In the genomic region with DNA sequence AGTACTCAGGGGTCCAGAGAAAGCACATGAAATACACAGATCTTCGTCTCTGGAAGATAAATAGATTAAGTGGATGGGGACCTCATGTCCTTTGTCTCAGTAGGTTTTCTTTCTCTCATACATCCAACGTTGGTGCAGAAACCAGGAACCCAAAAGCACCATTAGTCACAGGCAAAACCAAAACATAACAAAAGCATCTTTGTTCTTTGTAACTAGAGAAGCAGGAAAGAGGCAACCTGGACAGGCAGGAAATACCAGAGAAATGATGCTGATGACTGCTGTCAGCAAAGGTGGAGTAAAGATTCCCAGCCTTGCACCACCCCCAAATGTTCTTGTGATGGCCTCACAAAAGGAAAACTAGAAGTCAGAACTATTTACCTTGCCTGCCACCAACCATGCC, we compare ENCODE assay signal across 20 mouse cellular contexts. TPM values are rescaled to one million over a fixed set of nuclear protein-coding genes. Genes with fewer than 3 reads are reported as not detected.
"Had no signal": no experiment of that assay in that cellular context is flagged by ENCODE, and none has a peak within 500 bp of the region (broad histone marks: within the 10 kb centered on the region; RNA-seq: fewer than 3 reads in every experiment).

No protein-coding gene starts in this region.

- H3K4me2 ChIP-seq: limb, embryonic 13.5 days; midbrain, embryonic 12.5 days had no signal

- H3K9me3 ChIP-seq: limb, embryonic 13.5 days; midbrain, embryonic 12.5 days had no signal

- H3K4me1 ChIP-seq: limb, embryonic 13.5 days; midbrain, embryonic 12.5 days had no signal

- H3K36me3 ChIP-seq: limb, embryonic 13.5 days; midbrain, embryonic 12.5 days had no signal

- H3K4me3 ChIP-seq: layer of hippocampus, adult 2 months; limb, embryonic 13.5 days; midbrain, embryonic 12.5 days had no signal

- H3K27me3 ChIP-seq: limb, embryonic 13.5 days; midbrain, embryonic 12.5 days had no signal

- ATAC-seq: midbrain, embryonic 16.5 days had no signal

- H3K27ac ChIP-seq: layer of hippocampus, adult 2 months; limb, embryonic 13.5 days; liver, embryonic 14.5 days; midbrain, embryonic 12.5 days had no signal

- H3K9ac ChIP-seq: limb, embryonic 13.5 days; liver, embryonic 14.5 days; midbrain, embryonic 12.5 days had no signal

- DNase-seq: kidney, adult 9 months; kidney, postnatal 10 days; kidney, postnatal 4 days; lung, adult 18-20 months; right cerebral cortex, postnatal 14 days; thymus, adult 2 months; thymus, postnatal 25 days had no signal

RNA-seq across cellular contexts. Expression of a gene that starts 16.8 kb away (rescaled TPM):
- total RNA-seq: layer of hippocampus, adult 2 months; liver, adult 2 months; megakaryocyte-erythroid progenitor cell, adult 5-6 weeks had no signal
- polyA plus RNA-seq: limb, embryonic 13.5 days; liver, adult 2 months; liver, embryonic 14.5 days; spleen, adult 2 months; urinary bladder, adult 2 months had no signal

RNA-seq across cellular contexts. Expression of a gene that starts 41.4 kb away (rescaled TPM):
- total RNA-seq: layer of hippocampus, adult 2 months; layer of hippocampus, postnatal 10 days; left cerebral cortex, postnatal 36 days; liver, adult 2 months; megakaryocyte-erythroid progenitor cell, adult 5-6 weeks had no signal
- polyA plus RNA-seq: limb, embryonic 13.5 days; liver, adult 2 months; lung, embryonic 16.5 days; midbrain, embryonic 16.5 days; neural tube, embryonic 14.5 days; urinary bladder, adult 2 months had no signal
